Mouse (Mus musculus): ENCODE data around the gene Irf4. TPM values are rescaled to one million over a fixed set of nuclear protein-coding genes. Genes with fewer than 3 reads are reported as not detected.

Irf4 gene
- polyA plus RNA-seq, 1 experiment from 2014 or later, result 0.04 TPM

GRCm38 (mm10) chr13:30788421-30788820 lies 39.4 kb downstream of the Irf4 start:
- 92% methylated on average over 3 of the region's 3 CpGs for WGBS
- no peak for ATAC-seq
- no peak overlapping the region for H3K4me2 ChIP-seq
- no peak overlapping the region for H3K9ac ChIP-seq
- H3K4me1 ChIP-seq, result no peaks in the 10 kb centered on the region
- no peak overlapping the region for H3K4me3 ChIP-seq
- H3K36me3 ChIP-seq (ENCODE audit: poor library complexity, severe bottlenecking), result no peaks in the 10 kb centered on the region
- H3K27ac ChIP-seq, result no peak overlapping the region
- no peaks in the 10 kb centered on the region for H3K27me3 ChIP-seq
- H3K9me3 ChIP-seq (replicated peaks), result no peaks in the 10 kb centered on the region

- no peak overlapping the region for H3K9ac ChIP-seq
- no peaks in the 10 kb centered on the region for H3K36me3 ChIP-seq (ENCODE audit: poor library complexity, severe bottlenecking)
- no peaks in the 10 kb centered on the region for H3K27me3 ChIP-seq
- H3K9me3 ChIP-seq (replicated peaks), result no peaks in the 10 kb centered on the region
- ATAC-seq, result no peak
- 57% methylated on average over 5 of the region's 5 CpGs for WGBS
- no peaks in the 10 kb centered on the region for H3K4me1 ChIP-seq
- H3K27ac ChIP-seq, result no peak overlapping the region
- H3K4me2 ChIP-seq, result no peak overlapping the region
- no peak overlapping the region for H3K4me3 ChIP-seq
Observed at GRCm38 (mm10) chr13:30790016-30790415, 41.0 kb downstream of the Irf4 start.

- no peak overlapping the region for H3K4me2 ChIP-seq
- H3K27ac ChIP-seq, result no peak overlapping the region
- 81% methylated on average over 9 of the region's 9 CpGs for WGBS
- no peaks in the 10 kb centered on the region for H3K4me1 ChIP-seq
- ATAC-seq, result no peak
- H3K27me3 ChIP-seq, result no peaks in the 10 kb centered on the region
- H3K9me3 ChIP-seq (replicated peaks), result no peaks in the 10 kb centered on the region
- no peak overlapping the region for H3K9ac ChIP-seq
- no peak overlapping the region for H3K4me3 ChIP-seq
- H3K36me3 ChIP-seq (ENCODE audit: poor library complexity, severe bottlenecking), result no peaks in the 10 kb centered on the region
Observed at GRCm38 (mm10) chr13:30792308-30792707, 43.3 kb downstream of the Irf4 start.

GRCm38 (mm10) chr13:30792741-30793140 lies 43.7 kb downstream of the Irf4 start:
- Histone ChIP-seq H3K9me3 (replicated peaks) (no peaks in the 10 kb centered on the region), H3K36me3 (ENCODE audit: poor library complexity, severe bottlenecking) (no peaks in the 10 kb centered on the region), H3K27ac (no peak overlapping the region), H3K9ac (no peak overlapping the region), H3K27me3 (no peaks in the 10 kb centered on the region), H3K4me2 (no peak overlapping the region), H3K4me1 (no peaks in the 10 kb centered on the region), H3K4me3 (no peak overlapping the region)
- no peak for ATAC-seq
- 83% methylated on average over 3 of the region's 3 CpGs for WGBS

- H3K4me2 ChIP-seq, result no peak overlapping the region
- ATAC-seq, result no peak
- H3K9me3 ChIP-seq (replicated peaks), result no peaks in the 10 kb centered on the region
- H3K9ac ChIP-seq, result no peak overlapping the region
- no peaks in the 10 kb centered on the region for H3K36me3 ChIP-seq (ENCODE audit: poor library complexity, severe bottlenecking)
- no peaks in the 10 kb centered on the region for H3K4me1 ChIP-seq
- H3K4me3 ChIP-seq, result no peak overlapping the region
- no peak overlapping the region for H3K27ac ChIP-seq
- no peaks in the 10 kb centered on the region for H3K27me3 ChIP-seq
- 86% methylated on average over 4 of the region's 4 CpGs for WGBS
Observed at GRCm38 (mm10) chr13:30793196-30793595, 44.2 kb downstream of the Irf4 start.

- no peaks in the 10 kb centered on the region for H3K9me3 ChIP-seq (replicated peaks)
- H3K27me3 ChIP-seq, result no peaks in the 10 kb centered on the region
- H3K9ac ChIP-seq, result no peak overlapping the region
- no peaks in the 10 kb centered on the region for H3K36me3 ChIP-seq (ENCODE audit: poor library complexity, severe bottlenecking)
- no peak overlapping the region for H3K27ac ChIP-seq
- no peak overlapping the region for H3K4me2 ChIP-seq
- no peak overlapping the region for H3K4me3 ChIP-seq
- no peaks in the 10 kb centered on the region for H3K4me1 ChIP-seq
- ATAC-seq, result no peak
- WGBS, result 92% methylated on average over 5 of the region's 5 CpGs
Observed at GRCm38 (mm10) chr13:30793616-30794015, 44.6 kb downstream of the Irf4 start.

- no peak for ATAC-seq
- Histone ChIP-seq H3K27ac (no peak overlapping the region), H3K9ac (no peak overlapping the region), H3K4me1 (no peaks in the 10 kb centered on the region), H3K9me3 (replicated peaks) (no peaks in the 10 kb centered on the region), H3K4me3 (no peak overlapping the region), H3K36me3 (ENCODE audit: poor library complexity, severe bottlenecking) (no peaks in the 10 kb centered on the region), H3K27me3 (no peaks in the 10 kb centered on the region), H3K4me2 (no peak overlapping the region)
- WGBS, result 91% methylated on average over 4 of the region's 4 CpGs
Observed at GRCm38 (mm10) chr13:30795960-30796359, 46.9 kb downstream of the Irf4 start.

- no peak overlapping the region for H3K4me3 ChIP-seq
- no peak overlapping the region for H3K9ac ChIP-seq
- no peaks in the 10 kb centered on the region for H3K4me1 ChIP-seq
- no peak for ATAC-seq
- no peaks in the 10 kb centered on the region for H3K9me3 ChIP-seq (replicated peaks)
- H3K27me3 ChIP-seq, result no peaks in the 10 kb centered on the region
- no peak overlapping the region for H3K4me2 ChIP-seq
- whole genome bisulfite sequencing, result 75% methylated on average over 4 of the region's 4 CpGs
- H3K36me3 ChIP-seq (ENCODE audit: poor library complexity, severe bottlenecking), result no peaks in the 10 kb centered on the region
- no peak overlapping the region for H3K27ac ChIP-seq
Observed at GRCm38 (mm10) chr13:30801886-30802285, 52.9 kb downstream of the Irf4 start.

GRCm38 (mm10) chr13:30802336-30802955 lies 53.4 kb downstream of the Irf4 start:
- Histone ChIP-seq H3K4me3 (no peak overlapping the region), H3K9me3 (replicated peaks) (no peaks in the 10 kb centered on the region), H3K4me1 (no peaks in the 10 kb centered on the region), H3K27ac (no peak overlapping the region), H3K27me3 (no peaks in the 10 kb centered on the region), H3K9ac (no peak overlapping the region), H3K36me3 (ENCODE audit: poor library complexity, severe bottlenecking) (no peaks in the 10 kb centered on the region), H3K4me2 (no peak overlapping the region)
- ATAC-seq, result no peak; the same call in 1 of the 2 replicates
- WGBS, result 89% methylated on average over 5 of the region's 5 CpGs

GRCm38 (mm10) chr13:30809240-30809639 lies 60.2 kb downstream of the Irf4 start:
- no peak for ATAC-seq
- peaks cover 10% of the 10 kb centered on the region for H3K36me3 ChIP-seq (ENCODE audit: poor library complexity, severe bottlenecking)
- H3K4me1 ChIP-seq, result no peaks in the 10 kb centered on the region
- no peaks in the 10 kb centered on the region for H3K27me3 ChIP-seq
- WGBS, result 89% methylated on average over 7 of the region's 7 CpGs
- H3K27ac ChIP-seq, result no peak overlapping the region
- no peak overlapping the region for H3K4me2 ChIP-seq
- H3K9ac ChIP-seq, result no peak overlapping the region
- no peaks in the 10 kb centered on the region for H3K9me3 ChIP-seq (replicated peaks)
- no peak overlapping the region for H3K4me3 ChIP-seq

GRCm38 (mm10) chr13:30813464-30813863 lies 64.4 kb downstream of the Irf4 start:
- Histone ChIP-seq H3K9ac (no peak overlapping the region), H3K27ac (no peak overlapping the region), H3K4me1 (no peaks in the 10 kb centered on the region), H3K9me3 (replicated peaks) (no peaks in the 10 kb centered on the region), H3K4me2 (no peak overlapping the region), H3K27me3 (no peaks in the 10 kb centered on the region), H3K4me3 (no peak overlapping the region), H3K36me3 (ENCODE audit: poor library complexity, severe bottlenecking) (peaks cover 37% of the 10 kb centered on the region)
- no peak for ATAC-seq
- WGBS, result 90% methylated on average over 5 of the region's 5 CpGs

- Histone ChIP-seq H3K4me2 (no peak overlapping the region), H3K4me1 (no peaks in the 10 kb centered on the region), H3K4me3 (no peak overlapping the region), H3K36me3 (ENCODE audit: poor library complexity, severe bottlenecking) (peaks cover 42% of the 10 kb centered on the region), H3K27ac (no peak overlapping the region), H3K9me3 (replicated peaks) (no peaks in the 10 kb centered on the region), H3K27me3 (no peaks in the 10 kb centered on the region), H3K9ac (no peak overlapping the region)
- WGBS, result 81% methylated on average over 5 of the region's 5 CpGs
- no peak for ATAC-seq
Observed at GRCm38 (mm10) chr13:30814256-30814655, 65.2 kb downstream of the Irf4 start.

Data from forebrain, embryonic 13.5 days (tissue).